Mouse (Mus musculus): ENCODE results near the gene Gnb5. TPM values are rescaled to one million over a fixed set of nuclear protein-coding genes. Genes with fewer than 3 reads are reported as not detected.
A peak's percentile ranks its signal among the peaks of the same experiment; 100 is the strongest.

The Gnb5 gene
- 32.6 and 35.5 TPM in 2 replicates for polyA plus RNA-seq (2016; fragmentation: Nextera tagmentation; extraction: Ambion mirVana)

DNA sequence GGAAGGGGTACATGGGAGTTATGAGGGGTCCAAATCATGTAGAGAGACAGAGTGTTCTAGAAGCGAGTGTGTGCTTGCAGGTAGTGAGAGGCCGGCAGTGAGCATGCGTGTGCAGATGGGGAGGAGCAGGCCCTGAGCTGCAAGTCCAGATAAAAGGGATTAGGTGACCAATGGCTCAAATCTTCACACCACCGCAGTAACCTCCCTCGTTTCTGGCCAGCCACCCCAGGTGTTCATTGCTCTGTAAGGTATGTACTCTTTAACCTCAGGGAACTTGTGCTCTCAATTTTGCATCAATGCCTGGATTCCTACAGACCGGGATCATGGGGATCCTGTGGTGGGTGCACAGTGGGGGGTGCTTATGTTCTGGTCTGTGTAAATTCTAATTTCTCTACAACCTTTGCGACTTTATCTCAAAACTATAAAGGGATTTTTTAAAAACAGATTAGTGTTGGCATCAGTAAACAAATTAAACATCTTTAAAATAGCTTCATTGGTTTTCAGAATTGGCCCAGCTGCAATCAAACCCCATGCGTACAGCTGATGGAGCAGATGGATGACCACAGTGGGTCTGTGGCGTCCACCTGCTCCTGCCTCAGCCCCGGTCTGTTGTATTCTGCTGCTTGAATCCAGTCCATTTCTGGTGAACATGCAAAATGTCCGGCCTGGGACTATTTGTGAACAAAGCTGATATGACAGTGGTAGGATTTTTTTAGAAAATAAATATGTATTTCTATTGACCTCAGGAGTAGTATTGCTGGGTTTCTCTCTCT is at the start of gene Gnb5:
Gene Gnb5, plus strand, starts transcription at position 163 of the 773 bp plus-strand sequence.
- ATAC-seq (ENCODE audit: low FRiP score): no peak
- Histone ChIP-seq H3K4me1 (no peaks in the 10 kb centered on the region), H3K36me3 (replicated peaks) (no peaks in the 10 kb centered on the region), H3K9me3 (no peaks in the 10 kb centered on the region), H3K9ac (no peak within 1 kb of the TSS), H3K27ac (no peak within 1 kb of the TSS), H3K27me3 (no peaks in the 10 kb centered on the region), H3K4me2 (no peak within 1 kb of the TSS), H3K4me3 (replicated peaks) (no peak within 1 kb of the TSS)
- 77% methylated on average over 11 of the region's 11 CpGs for WGBS

DNA sequence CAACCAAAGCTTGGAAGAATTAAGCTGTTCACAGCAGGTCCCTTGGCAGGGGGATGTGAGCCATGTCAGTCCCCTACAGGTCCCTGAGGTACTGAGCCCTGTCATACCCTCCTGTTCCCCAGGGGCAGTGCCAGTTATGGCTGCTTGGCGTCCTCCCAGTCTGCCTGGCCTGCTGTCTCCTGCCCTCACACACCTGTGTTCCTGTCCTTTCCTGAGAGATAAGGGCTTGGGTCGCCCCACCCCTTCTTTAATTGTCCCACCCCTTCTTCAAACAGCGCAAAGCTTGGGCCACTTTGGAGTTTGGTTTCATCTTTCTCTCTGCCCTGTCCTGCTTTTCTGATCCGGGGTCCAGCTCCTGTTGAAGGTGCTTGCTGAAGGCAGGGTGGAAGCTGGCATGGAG is 47.3 kb upstream of the Gnb5 start:
- Histone ChIP-seq H3K4me3 (replicated peaks) (no peak overlapping the region), H3K4me2 (no peak overlapping the region), H3K4me1 (peaks cover 40% of the 10 kb centered on the region), H3K27me3 (peaks cover 11% of the 10 kb centered on the region; the same call in 1 of the 2 replicates), H3K9ac (no peak overlapping the region), H3K9me3 (no peaks in the 10 kb centered on the region), H3K36me3 (replicated peaks) (no peaks in the 10 kb centered on the region), H3K27ac (no peak overlapping the region)
- ATAC-seq (ENCODE audit: low FRiP score): no peak
- WGBS: 74% methylated on average over 4 of the region's 4 CpGs

DNA sequence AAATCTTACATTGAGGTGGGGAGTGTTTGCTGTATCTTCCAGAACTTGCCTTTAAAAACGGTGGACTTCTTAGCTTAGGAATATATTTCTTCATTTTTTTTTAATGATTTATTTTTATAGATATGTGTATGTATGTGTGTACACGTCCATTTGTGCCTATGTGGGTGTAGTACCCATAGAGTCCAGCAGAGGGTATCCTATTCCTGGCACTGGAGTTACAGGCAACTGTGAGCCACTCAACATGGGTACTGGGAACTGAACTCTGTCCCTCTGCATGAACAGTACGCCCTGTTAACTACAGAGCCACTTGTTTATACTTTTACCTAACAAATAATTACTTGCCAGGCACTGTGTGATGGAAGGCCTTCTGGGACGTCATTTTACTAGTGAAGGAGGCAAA is 46.4 kb upstream of the Gnb5 start:
- Histone ChIP-seq H3K4me3 (replicated peaks) (no peak overlapping the region), H3K36me3 (replicated peaks) (no peaks in the 10 kb centered on the region), H3K27ac (no peak overlapping the region), H3K4me2 (no peak overlapping the region), H3K27me3 (peaks cover 11% of the 10 kb centered on the region; the same call in 1 of the 2 replicates), H3K4me1 (peaks cover 38% of the 10 kb centered on the region), H3K9ac (no peak overlapping the region), H3K9me3 (no peaks in the 10 kb centered on the region)
- WGBS: 90% methylated on average over 4 of the region's 4 CpGs
- ATAC-seq (ENCODE audit: low FRiP score): no peak

DNA sequence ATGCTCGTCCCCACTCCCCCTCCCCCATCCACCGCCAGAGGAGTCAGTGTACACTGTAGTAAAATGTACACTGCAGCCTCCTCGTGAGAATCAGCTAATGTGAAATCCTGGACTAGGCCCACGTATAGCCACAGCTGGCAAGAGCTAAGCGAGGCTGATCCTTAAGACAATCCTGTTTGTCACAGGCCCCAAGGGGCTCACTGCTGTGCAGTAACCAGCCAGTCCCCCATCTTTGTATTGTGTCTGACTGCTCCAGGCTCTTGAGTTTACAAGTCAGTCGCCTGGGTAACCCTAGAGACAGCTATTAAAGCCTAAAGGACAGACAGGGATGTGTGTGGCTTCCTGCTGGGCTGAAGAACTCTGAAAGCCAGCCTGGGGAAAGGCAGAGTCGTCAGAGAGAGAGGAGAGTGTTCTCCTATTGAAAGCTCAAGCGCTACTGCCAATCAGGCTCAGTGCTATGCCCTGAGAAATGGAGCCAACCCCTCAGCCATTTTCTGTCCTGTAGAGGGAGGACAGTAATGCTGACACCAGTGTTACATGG is 44.7 kb upstream of the Gnb5 start:
- no peaks in the 10 kb centered on the region for H3K36me3 ChIP-seq (replicated peaks)
- no peak overlapping the region for H3K9ac ChIP-seq
- peaks cover 11% of the 10 kb centered on the region; the same call in 1 of the 2 replicates for H3K27me3 ChIP-seq
- H3K4me3 ChIP-seq (replicated peaks): no peak overlapping the region
- H3K27ac ChIP-seq: peak overlapping the region; percentile 75
- WGBS: 3% methylated on average over 8 of the region's 8 CpGs
- ATAC-seq (ENCODE audit: low FRiP score): peak; percentile 86
- H3K4me1 ChIP-seq: peaks cover 31% of the 10 kb centered on the region
- no peaks in the 10 kb centered on the region for H3K9me3 ChIP-seq
- no peak overlapping the region for H3K4me2 ChIP-seq

DNA sequence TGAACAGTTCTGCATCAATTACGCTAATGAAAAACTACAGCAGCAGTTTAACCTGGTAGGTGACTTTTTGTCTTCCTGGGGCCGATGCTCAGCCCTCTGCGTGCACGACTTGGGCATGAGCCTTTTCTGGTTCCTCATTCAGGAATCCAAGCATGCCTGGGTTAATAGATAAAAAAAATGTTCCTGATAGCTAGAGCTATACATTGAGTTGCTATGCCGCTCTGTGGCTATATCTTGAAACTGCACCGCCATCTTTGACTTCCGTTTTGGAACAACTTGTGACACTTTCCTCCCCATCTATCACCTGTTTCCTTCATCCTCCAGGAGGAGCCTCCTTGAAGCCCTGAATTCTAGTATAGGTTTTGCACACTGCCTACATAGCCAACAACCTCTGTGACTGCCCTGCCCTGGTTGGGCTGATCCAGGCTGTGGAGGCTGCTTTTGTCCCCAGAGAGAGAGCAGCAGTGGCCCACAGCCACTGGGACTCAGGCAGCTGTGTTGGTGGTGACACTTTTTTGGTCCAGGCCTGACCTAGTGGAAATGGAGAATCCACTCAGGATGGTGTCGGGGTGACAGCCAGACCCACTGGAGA is 43.8 kb upstream of the Gnb5 start:
- peaks cover 31% of the 10 kb centered on the region for H3K4me1 ChIP-seq
- H3K27ac ChIP-seq: peak overlapping the region; percentile 75; the same call in 1 of the 2 replicates
- 73% methylated on average over 8 of the region's 8 CpGs for WGBS
- H3K36me3 ChIP-seq (replicated peaks): no peaks in the 10 kb centered on the region
- no peak overlapping the region for H3K9ac ChIP-seq
- H3K27me3 ChIP-seq: peaks cover 11% of the 10 kb centered on the region; the same call in 1 of the 2 replicates
- H3K9me3 ChIP-seq: no peaks in the 10 kb centered on the region
- no peak overlapping the region for H3K4me2 ChIP-seq
- H3K4me3 ChIP-seq (replicated peaks): no peak overlapping the region
- ATAC-seq (ENCODE audit: low FRiP score): no peak

DNA sequence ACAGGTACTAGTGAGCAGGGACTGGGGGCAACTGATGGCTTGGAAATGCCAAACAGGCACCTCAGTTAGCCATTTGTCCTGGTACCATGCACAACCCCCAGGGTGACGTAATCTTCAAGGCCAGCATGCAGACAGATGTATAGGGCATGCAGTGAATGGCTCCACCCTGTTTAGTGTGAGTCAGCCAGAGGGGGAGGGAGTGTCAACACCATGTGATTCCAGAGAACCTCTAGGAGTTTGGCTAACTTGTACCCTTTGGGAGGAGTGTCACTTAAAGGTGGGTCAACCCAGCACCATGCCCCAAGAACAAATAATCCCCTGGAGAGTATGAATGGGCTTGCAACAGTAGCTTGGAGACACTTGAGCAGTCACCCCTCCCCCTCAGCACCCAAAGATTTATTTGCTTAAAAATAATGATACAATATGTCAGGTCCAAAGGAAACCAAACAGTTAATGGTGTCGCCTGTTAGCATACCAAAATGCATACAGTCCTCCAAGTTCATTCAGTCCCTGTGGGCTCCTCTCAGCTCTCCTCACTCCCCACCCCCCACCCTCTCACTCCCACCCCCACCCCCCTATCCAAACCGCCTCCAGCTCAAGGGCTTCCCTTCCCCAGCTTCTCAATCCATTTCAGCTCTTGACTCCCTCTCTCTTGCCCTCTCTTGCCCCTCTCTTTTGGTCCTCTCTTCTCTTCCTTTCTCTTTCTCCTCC is 41.9 kb upstream of the Gnb5 start:
- no peaks in the 10 kb centered on the region for H3K36me3 ChIP-seq (replicated peaks)
- peaks cover 31% of the 10 kb centered on the region for H3K4me1 ChIP-seq
- H3K9ac ChIP-seq: no peak overlapping the region
- no peak overlapping the region for H3K27ac ChIP-seq
- no peak overlapping the region for H3K4me2 ChIP-seq
- H3K9me3 ChIP-seq: no peaks in the 10 kb centered on the region
- 43% methylated on average over 3 of the region's 3 CpGs for WGBS
- H3K27me3 ChIP-seq: peaks cover 11% of the 10 kb centered on the region; the same call in 1 of the 2 replicates
- ATAC-seq (ENCODE audit: low FRiP score): no peak
- no peak overlapping the region for H3K4me3 ChIP-seq (replicated peaks)

DNA sequence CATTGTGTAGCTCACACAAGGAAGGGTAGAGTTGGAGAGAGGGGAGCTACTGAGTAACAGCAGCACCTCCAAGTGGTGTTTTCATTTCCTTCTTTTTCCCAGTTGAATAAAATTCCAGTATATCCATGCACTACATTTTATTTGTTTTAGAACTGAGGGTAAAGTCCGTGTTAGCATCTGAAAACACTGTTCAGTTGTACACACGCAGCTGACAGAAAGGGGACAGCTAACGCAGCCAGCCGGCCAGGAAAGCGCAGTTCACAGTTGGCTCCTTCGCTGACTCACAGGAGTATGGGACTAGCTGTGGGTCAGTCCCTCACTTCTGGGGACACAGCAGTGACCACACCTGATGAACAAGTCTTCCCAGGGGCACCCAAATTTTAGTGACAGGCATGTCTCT is 38.9 kb upstream of the Gnb5 start:
- Histone ChIP-seq H3K9me3 (no peaks in the 10 kb centered on the region), H3K4me2 (no peak overlapping the region), H3K4me3 (replicated peaks) (no peak overlapping the region), H3K4me1 (peaks cover 14% of the 10 kb centered on the region), H3K27ac (no peak overlapping the region), H3K9ac (no peak overlapping the region), H3K27me3 (peaks cover 11% of the 10 kb centered on the region; the same call in 1 of the 2 replicates), H3K36me3 (replicated peaks) (no peaks in the 10 kb centered on the region)
- WGBS: 81% methylated on average over 6 of the region's 6 CpGs
- no peak for ATAC-seq (ENCODE audit: low FRiP score)

DNA sequence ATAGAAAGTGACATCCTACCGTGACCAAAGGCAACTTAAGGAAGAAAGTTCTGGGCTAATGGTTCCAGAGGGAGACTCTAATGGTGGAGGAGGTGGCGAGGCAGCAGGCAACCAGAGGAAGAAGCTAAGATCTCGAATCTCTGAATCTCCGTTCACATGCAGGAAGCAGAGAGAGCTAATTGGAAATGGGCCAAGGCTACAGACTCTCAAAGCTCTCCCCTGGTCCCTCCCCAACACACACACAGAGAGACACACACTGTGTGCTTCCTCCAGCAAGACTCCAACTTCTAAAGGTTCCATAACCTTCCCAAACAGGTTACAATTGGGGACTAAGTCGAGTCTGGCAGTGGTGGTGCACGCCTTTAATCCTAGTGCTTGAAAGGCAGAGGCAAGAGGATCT is 35.7 kb upstream of the Gnb5 start:
- H3K27me3 ChIP-seq: no peaks in the 10 kb centered on the region
- 74% methylated on average over 6 of the region's 6 CpGs for WGBS
- H3K9ac ChIP-seq: no peak overlapping the region
- no peaks in the 10 kb centered on the region for H3K9me3 ChIP-seq
- no peak overlapping the region for H3K4me3 ChIP-seq (replicated peaks)
- no peak overlapping the region for H3K27ac ChIP-seq
- H3K4me1 ChIP-seq: no peaks in the 10 kb centered on the region
- no peak for ATAC-seq (ENCODE audit: low FRiP score)
- no peak overlapping the region for H3K4me2 ChIP-seq
- H3K36me3 ChIP-seq (replicated peaks): no peaks in the 10 kb centered on the region

DNA sequence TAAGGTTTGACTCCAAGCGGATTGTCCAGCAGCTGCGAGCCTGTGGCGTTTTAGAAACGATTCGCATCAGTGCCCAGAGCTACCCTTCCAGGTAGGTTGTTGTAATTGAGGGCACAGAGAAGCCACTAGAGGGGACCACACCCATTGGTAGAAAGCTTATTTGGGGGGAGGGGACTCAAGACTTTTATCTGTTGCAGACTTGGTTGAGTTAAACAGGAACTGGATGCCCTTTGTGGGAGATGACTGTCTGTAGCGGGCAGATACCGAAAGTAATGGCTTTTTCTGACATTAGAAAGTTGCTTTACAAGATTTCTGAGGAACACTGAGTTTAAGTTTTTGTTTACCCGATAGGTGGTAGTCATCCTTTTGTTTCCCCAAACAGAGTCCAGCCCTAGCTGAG is 34.5 kb upstream of the Gnb5 start:
- ATAC-seq (ENCODE audit: low FRiP score): no peak
- H3K4me1 ChIP-seq: no peaks in the 10 kb centered on the region
- 93% methylated on average over 8 of the region's 8 CpGs for WGBS

DNA sequence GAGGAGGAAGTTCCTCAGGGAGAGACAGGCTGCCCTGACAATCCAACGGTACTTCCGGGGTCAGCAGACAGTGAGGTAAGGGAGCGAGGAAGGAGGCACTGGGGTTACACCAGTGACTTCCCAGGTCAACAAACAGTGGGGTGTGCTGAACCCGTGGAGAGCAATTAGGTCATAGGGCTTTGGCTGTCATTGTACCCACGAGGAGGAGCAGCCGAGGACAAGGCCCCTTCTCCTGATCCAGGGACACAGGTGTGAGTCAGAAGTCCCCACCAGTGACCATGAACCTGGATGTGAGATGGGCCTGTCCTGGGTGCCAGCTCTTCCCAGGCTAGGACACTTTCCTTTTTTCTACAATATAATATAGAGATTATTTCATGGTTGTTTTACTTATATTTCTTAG is 32.4 kb upstream of the Gnb5 start:
- 85% methylated on average over 6 of the region's 6 CpGs for WGBS
- Histone ChIP-seq H3K9me3 (no peaks in the 10 kb centered on the region), H3K27ac (no peak overlapping the region), H3K27me3 (no peaks in the 10 kb centered on the region), H3K36me3 (replicated peaks) (no peaks in the 10 kb centered on the region), H3K9ac (no peak overlapping the region), H3K4me1 (no peaks in the 10 kb centered on the region), H3K4me2 (no peak overlapping the region), H3K4me3 (replicated peaks) (no peak overlapping the region)
- no peak for ATAC-seq (ENCODE audit: low FRiP score)

More for the DNA sequence above, 34.5 kb upstream of the Gnb5 start:
- Histone ChIP-seq H3K9ac (no peak overlapping the region), H3K36me3 (replicated peaks) (no peaks in the 10 kb centered on the region), H3K4me3 (replicated peaks) (no peak overlapping the region), H3K27ac (no peak overlapping the region), H3K9me3 (no peaks in the 10 kb centered on the region), H3K27me3 (no peaks in the 10 kb centered on the region), H3K4me2 (no peak overlapping the region)

DNA sequence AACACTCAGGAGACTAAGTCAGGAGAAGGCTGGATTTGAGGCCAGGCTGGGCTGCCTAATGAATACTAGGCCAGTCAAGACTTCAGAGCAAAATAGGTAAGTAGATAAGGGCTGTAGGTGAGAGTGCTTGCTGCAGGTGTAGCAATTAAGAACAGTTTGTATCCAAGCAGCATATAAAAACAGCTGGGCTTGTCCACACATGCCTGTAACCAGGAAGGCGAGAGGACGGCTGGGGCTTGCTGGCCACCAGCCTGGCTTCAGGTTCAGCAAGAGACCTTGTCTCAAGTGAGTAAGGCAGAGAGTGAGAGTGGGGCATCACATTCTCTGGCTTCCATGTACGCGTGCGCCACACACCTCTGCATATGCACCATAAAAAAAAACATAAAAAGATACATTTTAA is 31.6 kb upstream of the Gnb5 start:
- no peaks in the 10 kb centered on the region for H3K36me3 ChIP-seq (replicated peaks)
- no peaks in the 10 kb centered on the region for H3K4me1 ChIP-seq
- no peak overlapping the region for H3K9ac ChIP-seq
- no peak overlapping the region for H3K4me3 ChIP-seq (replicated peaks)
- H3K27ac ChIP-seq: no peak overlapping the region
- ATAC-seq (ENCODE audit: low FRiP score): no peak
- 96% methylated on average over 5 of the region's 5 CpGs for WGBS
- no peaks in the 10 kb centered on the region for H3K9me3 ChIP-seq
- no peak overlapping the region for H3K4me2 ChIP-seq
- no peaks in the 10 kb centered on the region for H3K27me3 ChIP-seq

DNA sequence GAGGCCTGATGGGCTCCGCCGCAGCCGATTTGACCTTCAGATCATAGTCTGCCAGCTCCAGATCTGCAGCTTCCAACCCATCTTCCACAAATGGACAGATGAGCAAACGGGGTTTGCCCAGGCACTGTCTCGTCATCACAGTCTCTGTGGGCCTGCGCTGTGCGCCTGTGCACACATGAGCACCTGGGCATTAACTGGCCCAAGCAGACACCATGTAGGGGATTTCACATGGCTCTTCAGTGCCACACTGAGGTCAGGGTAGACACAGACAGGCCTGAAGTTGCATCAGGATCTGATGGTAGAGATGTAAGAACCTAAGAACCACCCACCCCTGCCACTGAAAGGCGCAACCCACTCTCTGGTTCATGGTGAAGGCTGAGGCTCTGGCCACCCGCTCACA is 31.0 kb upstream of the Gnb5 start:
- WGBS: 95% methylated on average over 9 of the region's 9 CpGs
- H3K4me1 ChIP-seq: no peaks in the 10 kb centered on the region
- no peak overlapping the region for H3K4me2 ChIP-seq
- H3K36me3 ChIP-seq (replicated peaks): no peaks in the 10 kb centered on the region
- H3K27me3 ChIP-seq: no peaks in the 10 kb centered on the region
- no peak overlapping the region for H3K27ac ChIP-seq
- 0 out of 2 replicates have a peak overlapping the region, but pooled peaks have one; percentile 4 for H3K9ac ChIP-seq
- no peak overlapping the region for H3K4me3 ChIP-seq (replicated peaks)
- no peak for ATAC-seq (ENCODE audit: low FRiP score)
- H3K9me3 ChIP-seq: no peaks in the 10 kb centered on the region

All from forebrain, embryonic 12.5 days (tissue).